Mouse (Mus musculus) cerebellum, adult 8-10 months (tissue): ENCODE measurements around the gene Gm5788.
"Not testable (repeated sequence)": the region's sequence is repeated elsewhere in the genome, so short reads cannot be mapped to it uniquely, and the experiment has no call there.

Experiments
- DNase-seq: peaks from one replicate; pipeline ENCODE4 v3.0.0; 2022

Gene Gm5788

DNA sequence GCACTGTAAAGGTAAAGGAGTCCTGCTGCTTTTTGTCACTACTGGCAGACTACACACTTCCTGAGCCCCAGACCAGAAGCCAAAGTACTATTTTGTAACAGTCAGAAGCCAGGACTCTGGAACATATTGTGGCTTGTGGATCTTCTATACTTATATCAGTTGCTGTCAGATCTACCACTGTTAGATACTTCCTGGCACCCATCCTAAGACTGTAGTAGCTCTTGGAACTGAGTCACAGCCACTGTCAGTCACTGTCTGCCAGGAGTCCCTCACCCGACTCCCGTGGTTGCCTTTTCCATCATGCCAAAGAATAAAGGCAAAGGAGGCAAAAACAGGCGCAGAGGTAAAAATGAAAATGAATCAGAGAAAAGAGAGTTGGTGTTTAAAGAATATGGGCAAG lies at the start of gene Gm5788:
Gene Gm5788, plus strand, starts transcription at position 301 of the 400 bp plus-strand sequence.
- DNase-seq, result not testable (repeated sequence)

DNA sequence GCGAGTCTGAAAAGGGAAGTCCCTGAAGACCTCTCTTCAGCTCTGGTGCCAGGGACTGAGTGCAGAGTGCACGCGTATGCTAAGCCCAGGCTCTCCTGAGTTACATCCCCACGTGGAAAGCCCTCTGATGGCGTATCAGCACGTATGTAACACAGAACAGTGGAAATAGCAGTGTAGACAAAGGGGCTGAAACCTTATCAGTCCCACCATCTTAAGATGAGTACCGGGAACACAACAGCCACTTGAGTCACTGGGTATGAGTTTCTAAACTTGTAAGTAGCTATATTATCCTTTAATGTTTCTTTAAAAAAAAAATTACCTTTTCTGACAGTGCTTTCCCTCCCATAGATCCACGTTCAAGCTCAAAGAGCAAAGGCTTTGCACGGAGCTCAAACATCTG lies 45.1 kb upstream of the Gm5788 start:
- no peak for DNase-seq

DNA sequence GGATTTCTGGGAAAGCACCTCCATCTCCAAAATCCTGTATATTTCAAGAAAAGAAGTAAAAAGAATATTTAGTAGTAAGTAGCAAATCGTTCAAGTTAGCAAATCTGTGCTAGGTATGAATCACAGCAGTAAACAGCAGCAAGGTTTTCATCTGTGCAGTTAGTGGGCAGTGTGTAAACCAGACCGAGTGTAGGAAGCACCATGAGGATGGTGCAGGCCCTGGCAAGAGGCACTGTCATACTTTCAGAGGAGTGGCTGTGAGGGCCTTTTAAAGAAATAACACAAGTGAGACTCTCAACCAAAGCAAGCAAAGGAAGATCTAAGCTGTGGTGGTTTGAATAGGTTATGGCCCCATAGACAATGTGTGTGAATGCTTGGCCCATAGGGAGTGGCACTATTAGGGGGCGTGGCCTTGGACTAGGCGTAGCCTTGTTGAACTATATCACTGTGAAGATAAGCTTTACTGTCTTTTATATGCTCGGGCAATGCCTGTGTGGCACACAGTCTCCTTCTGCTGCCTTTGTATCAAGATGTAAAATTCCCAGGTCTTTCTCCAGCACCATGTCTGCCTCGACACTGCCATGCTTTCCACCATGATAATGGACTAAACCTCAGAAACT lies 29.7 kb upstream of the Gm5788 start:
- no peak for DNase-seq

DNA sequence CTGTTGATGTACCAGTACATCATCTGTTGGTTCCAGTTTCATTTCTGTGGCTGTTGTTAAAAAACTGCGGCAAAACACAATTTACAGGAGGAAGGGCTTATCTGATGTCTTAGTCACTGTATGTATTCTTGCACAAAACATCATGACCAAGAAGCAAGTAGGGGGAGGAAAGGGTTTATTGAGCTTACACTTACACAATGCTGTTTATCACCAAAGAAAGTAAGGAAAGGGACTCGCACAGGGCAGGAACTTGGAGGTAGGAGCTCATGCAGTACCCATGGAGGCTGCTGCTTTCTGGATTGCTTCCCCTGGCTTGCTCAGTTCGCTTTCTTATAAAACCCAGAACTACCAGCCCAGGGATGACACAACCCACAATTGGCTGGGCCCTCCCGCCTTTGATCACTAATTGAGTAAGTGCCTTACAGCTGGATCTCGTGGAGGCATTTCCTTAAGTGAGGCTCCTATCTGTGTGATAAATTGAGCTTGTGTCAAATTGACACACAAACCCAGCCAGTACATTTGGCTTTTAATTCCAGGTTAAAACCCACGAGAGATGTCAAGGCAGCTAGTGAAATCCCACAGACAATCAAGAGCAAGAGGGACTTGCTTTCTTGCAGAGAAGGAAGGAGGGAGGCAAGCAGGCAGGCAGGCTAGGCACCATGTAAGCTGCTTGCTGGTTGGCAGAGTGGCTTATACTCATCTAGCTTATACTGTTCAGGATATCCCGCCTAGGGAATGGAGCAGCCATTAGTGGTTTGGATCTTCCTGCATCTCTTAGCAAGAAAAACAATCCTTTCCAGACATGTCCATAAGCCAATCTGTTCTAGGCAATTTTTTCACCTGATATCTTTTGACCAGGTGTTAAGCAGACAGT lies 24.0 kb upstream of the Gm5788 start:
- no peak for DNase-seq

DNA sequence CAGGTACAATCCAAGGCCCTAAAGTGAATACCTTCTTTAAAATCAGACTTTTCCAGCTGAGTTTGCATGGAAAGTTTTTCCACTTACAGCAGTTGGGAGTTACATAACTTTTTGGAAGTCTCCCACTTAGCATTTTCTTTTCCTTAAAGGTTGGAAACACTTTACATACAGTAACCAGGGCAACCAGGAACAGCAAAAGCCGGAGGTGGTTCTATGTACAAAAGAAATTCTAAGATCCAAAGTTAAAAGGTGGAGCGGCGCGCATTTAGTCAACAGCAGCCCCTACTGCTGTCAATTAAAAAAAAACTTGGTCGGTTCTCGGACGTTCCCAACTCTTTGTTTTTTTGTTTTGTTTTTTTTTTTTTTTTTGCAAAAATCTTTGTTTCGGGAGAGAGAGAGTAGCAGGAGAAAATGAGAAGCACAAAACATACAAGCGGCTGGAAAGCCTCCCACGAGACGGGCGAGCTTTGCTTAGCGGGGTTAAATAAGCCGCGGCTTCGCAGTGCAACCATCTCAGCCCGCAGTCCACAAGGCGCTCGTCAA lies 23.0 kb upstream of the Gm5788 start:
- no peak for DNase-seq

DNA sequence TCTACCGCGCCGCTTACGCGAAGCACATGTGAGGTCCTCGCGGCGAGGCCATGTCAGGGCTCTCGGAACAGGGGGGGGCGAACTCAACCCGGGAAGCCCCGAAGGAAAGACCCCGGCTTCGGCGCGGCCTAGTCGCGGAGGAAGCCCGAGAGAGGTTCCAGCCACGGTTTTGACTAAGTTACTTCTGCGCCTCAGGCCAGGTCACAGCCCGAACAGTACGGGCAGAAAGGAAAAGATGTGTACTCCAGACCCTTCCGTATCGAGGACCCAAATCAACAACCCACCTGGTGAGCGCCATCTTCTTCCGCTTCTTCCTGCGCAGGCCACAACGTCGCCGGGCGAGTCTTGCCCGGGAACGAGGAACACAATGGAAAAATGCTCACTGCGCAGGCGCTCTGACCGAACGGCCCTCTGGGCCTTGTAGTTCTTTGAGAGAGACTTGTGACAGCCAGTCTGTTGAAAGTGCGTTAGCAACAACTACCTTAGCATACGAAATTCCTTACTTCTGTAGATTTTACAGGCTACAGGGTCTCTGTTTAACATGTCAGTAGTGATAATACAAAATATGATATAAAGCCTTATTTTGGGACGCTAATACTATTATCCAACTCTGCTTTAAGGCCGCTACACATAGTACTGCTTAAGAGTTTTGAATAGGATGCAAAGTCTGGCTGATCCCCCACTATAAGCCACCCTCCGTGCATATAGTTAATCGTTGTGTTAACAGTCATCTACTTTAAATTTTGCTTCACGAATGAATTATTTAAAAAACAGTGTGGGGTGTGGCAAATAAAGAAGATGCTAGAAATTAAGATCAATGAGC lies 22.3 kb upstream of the Gm5788 start, which contains the start of gene Snw1:
Gene Snw1, minus strand, starts transcription at position 311 of the 823 bp plus-strand sequence.
- peak; percentile 92 for DNase-seq

DNA sequence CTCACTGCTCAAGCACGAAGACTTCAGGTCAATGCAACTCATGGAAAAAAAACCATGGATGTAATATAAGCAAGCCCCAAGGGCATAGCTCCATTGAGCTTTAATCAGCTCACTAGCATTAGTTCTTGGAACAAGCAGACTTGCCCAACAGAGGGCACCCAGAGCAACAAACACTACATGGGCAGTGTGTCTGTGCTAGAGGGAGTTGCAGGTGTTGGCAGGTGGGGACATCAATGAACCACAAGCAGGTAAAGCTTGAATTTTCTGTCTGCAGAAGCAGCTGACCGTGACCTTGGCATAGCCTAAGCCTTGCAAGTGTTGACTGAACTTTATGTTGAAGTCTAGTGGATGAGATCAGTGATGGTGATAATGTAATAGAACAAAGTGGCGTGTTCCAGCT lies 19.8 kb upstream of the Gm5788 start:
- no peak for DNase-seq

DNA sequence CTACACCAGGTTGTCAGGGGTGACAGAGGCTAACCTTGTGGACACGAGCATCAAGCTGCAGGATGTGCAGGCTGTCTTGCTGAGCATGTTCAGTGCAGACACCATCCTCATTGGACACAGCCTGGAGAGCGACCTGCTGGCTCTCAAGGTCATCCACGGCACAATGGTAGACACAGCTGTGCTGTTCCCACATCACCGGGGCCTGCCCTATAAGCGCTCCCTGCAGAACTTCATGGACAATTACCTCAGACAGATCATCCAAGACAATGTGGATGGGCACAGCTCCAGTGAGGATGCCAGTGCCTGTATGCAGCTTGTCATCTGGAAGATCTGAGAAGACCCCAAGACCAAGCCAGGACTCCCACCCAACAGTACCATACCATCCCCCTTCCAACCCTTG lies 12.0 kb upstream of the Gm5788 start:
- DNase-seq, result not testable (repeated sequence)

DNA sequence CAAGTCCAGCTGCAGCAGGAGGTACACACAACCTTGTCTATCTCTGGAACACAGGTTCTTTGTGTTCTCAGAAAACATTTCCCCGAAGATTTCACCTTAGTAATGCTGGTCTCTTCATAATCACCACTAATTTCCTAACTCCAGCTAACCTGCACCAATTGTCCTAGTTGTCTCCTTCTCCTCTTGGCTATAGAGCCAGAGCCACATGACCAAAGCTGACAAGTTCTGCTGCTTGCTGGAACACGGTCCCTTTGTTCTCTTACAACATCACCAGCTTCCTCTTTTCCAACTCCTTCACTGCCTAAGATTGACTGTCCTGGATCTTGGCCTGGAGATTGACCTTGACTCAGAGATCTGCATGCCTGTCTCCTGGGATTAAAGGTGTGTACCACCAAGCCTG lies 5.8 kb upstream of the Gm5788 start:
- DNase-seq, result not testable (repeated sequence)

DNA sequence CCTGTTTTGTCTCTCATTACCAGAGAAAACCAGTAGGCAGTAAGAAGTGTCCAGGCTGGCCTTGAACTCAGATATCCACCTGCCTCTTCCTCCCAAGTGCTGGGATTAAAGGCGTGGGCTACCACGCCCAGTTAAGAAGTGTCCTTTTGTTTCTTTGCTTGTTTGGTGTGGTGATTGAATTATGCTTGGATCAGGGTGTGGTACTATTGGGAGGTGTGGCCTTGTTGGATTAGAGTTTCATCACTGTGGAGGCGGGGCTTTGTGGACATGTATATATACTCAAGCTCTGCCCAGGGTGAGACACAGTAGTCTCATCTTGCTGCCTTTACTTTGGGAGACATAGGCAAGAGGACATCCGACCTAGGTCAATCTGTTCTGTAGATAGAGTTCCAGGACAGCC lies 19.5 kb downstream of the Gm5788 start, which contains the start of gene Gm8300:
Gene Gm8300, plus strand, starts transcription at position 301 of the 400 bp plus-strand sequence.
- not testable (repeated sequence) for DNase-seq

DNA sequence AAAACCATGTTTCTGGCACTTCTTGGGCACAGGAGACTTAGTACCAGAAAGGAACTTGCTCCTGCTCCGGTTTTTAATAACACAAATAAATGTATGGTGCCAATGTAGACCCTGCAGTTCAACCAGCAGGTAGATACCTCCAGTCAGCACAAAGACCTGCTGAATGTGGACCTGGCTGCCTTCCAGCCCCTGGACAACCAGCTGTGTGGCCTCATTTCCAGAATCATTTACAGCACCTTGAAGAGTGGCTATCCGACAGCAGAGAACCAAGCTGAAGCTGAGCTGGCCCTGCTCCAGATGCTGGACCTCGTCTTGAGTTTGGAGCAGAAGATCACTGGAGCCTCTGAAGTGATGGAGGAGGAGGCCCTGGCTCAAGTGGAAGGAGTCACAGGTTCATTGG lies 25.1 kb downstream of the Gm5788 start:
- not testable (repeated sequence) for DNase-seq

DNA sequence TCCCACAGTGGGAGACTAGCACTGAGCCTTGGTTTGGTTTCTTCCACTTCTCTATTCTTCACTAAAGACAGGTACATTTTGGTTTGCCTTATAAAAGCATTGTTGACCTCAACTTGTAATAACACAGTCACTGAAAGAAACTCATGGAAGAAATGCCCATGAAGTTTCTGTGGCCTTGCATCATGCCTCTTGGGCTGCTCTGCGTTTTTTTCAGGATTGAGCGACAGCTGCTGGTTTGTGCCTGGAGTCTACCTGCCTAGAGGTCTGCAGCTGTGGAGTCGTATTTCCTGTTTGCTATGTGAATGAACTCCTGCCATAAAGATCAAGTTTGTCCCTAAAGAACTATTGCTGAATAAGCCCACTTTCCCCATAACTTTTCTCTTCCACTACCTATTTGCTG lies 49.4 kb downstream of the Gm5788 start:
- no peak for DNase-seq
